Mouse (Mus musculus) lung, embryonic 16.5 days (tissue): Measurements from ENCODE around the gene Sppl2a. TPM values are rescaled to one million over a fixed set of nuclear protein-coding genes. Genes with fewer than 3 reads are reported as not detected.
"Not testable (repeated sequence)": the region's sequence is repeated elsewhere in the genome, so short reads cannot be mapped to it uniquely, and the experiment has no call there.

Experiments
- ATAC-seq: fragments of 200-750 bp; cut with Nextera tagmentation; 2 replicates; pipeline ENCODE4 v1.8.0; 2017; ENCODE audit warnings: low read depth, mild to moderate bottlenecking, moderate library complexity
- H3K27ac ChIP-seq: fragments of 300-500 bp; sonication (generic); 2 replicates; pipeline ENCODE4 v1.5.1; 2014; ENCODE audit warnings: mild to moderate bottlenecking, control low read depth, low read length
- H3K27me3 ChIP-seq: fragments of 300-500 bp; sonication (generic); 2 replicates; pipeline ENCODE4 v1.6.1; 2014; ENCODE audit warnings: low read depth, low read length, mixed read lengths; ENCODE audit not compliant: control insufficient read depth, insufficient read depth
- H3K36me3 ChIP-seq: fragments of 300-500 bp; sonication (generic); 2 replicates; pipeline ENCODE4 v1.6.1; 2014; ENCODE audit warnings: low read length; ENCODE audit not compliant: control insufficient read depth, insufficient read depth
- H3K4me1 ChIP-seq: fragments of 300-500 bp; sonication (generic); replicated peaks from 2 replicates; pipeline ENCODE4 v1.6.1; 2014; ENCODE audit warnings: low read length, mixed read lengths; ENCODE audit not compliant: control insufficient read depth, insufficient read depth
- H3K4me2 ChIP-seq: fragments of 300-500 bp; sonication (generic); 2 replicates; pipeline ENCODE4 v1.6.1; 2014; ENCODE audit warnings: low read depth, low read length, control low read depth
- H3K4me3 ChIP-seq: fragments of 300-500 bp; sonication (generic); 2 replicates; pipeline ENCODE4 v1.5.1; 2014; ENCODE audit warnings: mild to moderate bottlenecking, low read length, control low read depth
- H3K9ac ChIP-seq: fragments of 300-500 bp; sonication (generic); 2 replicates; pipeline ENCODE4 v1.6.1; 2014; ENCODE audit warnings: low read length, control low read depth
- H3K9me3 ChIP-seq: fragments of 300-500 bp; sonication (generic); 2 replicates; pipeline ENCODE4 v1.6.1; 2016; ENCODE audit warnings: low read length; ENCODE audit not compliant: control insufficient read depth
- WGBS: fragments of 180-500 bp; shearing (Covaris S2); extraction: QIAGEN DNeasy Blood & Tissue Kit; methylation state at CpG from one replicate; pipeline ENCODE4 v1.1.7; 2014; 5-methylcytosine and 5-hydroxymethylcytosine counted together
- polyA plus RNA-seq: library from polyadenylated mRNA; unstranded; fragments of >200 nt; fragmentation: Nextera tagmentation; extraction: Ambion mirVana; gene quantifications from 2 replicates; pipeline ENCODE4 v1.2.1, GENCODE M21; 2015

Sppl2a gene
- polyA plus RNA-seq, 1 experiment from 2014 or later: 42.5 TPM

DNA sequence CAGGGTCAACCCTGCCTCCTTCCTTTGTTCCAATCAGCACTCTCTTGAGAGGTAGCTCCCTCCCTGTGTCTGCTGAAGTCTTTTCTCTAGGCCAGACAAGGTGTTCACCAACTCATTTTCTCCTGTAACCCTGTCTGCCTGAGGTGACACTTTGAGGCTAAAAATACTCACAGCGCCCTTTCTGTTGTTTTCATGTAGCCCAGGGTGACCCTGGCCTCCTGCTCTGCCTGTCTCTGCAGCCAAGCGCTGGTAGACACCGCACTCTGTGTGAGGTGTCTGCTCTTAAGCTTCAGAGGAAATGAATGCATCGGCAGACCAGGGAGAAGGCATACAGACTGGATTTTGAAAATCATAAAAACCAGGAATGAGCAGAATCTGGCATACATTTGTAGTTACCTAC, 18.9 kb downstream of the Sppl2a start:
- no peaks in the 10 kb centered on the region for H3K4me1 ChIP-seq
- no peak overlapping the region for H3K4me2 ChIP-seq
- no peaks in the 10 kb centered on the region for H3K9me3 ChIP-seq
- no peak for ATAC-seq
- no peak overlapping the region for H3K4me3 ChIP-seq
- H3K27ac ChIP-seq: no peak overlapping the region
- 52% methylated on average over 4 of the region's 4 CpGs for WGBS
- H3K36me3 ChIP-seq: peaks cover 5% of the 10 kb centered on the region; the same call in 1 of the 2 replicates
- H3K9ac ChIP-seq: no peak overlapping the region
- H3K27me3 ChIP-seq: no peaks in the 10 kb centered on the region

DNA sequence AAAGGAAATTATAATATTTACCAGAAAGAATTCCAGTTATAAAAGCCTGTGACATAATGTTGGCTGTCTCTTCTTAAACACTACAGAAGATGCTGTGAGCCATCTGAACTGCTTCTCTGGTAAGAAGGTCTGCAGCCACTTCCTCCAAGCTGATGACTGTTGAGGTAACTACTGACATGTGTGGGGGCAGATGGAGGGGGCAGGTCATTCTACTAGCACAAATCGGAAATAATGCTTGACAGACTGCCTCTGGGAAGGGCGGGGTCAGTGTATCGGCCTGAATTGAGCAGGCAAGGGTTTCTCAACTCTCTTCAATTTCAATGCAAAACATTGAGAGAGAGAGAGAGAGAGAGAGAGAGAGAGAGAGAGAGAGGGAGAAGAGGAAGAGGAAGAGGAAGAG, 28.9 kb downstream of the Sppl2a start:
- Histone ChIP-seq H3K9me3 (no peaks in the 10 kb centered on the region), H3K4me2 (no peak overlapping the region), H3K36me3 (peaks cover 5% of the 10 kb centered on the region; the same call in 1 of the 2 replicates), H3K4me1 (no peaks in the 10 kb centered on the region), H3K27ac (no peak overlapping the region), H3K4me3 (no peak overlapping the region), H3K9ac (no peak overlapping the region), H3K27me3 (no peaks in the 10 kb centered on the region)
- 70% methylated on average over 3 of the region's 3 CpGs for WGBS
- ATAC-seq: no peak

DNA sequence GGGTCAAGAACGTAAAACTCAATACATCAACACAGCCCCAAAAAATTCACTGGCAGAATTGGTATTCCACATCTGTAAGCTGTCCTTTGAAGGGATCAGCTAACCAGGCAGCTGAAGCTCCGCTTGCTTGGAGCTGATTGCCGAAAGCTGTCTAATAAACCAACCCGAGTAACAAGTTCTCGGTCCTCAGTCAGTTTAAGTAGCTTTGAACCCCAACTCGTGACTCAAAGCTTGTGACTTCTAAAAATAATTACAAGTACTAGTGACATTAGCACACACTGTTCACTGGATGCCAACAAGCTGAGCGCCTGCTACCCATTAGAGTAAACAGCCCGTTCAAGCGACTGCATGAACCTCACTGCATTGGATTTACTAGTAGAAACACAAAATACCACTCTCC, 35.5 kb downstream of the Sppl2a start:
- Histone ChIP-seq H3K36me3 (peaks cover 7% of the 10 kb centered on the region; the same call in 1 of the 2 replicates), H3K9ac (no peak overlapping the region), H3K4me2 (no peak overlapping the region), H3K27ac (no peak overlapping the region), H3K27me3 (no peaks in the 10 kb centered on the region), H3K4me3 (no peak overlapping the region), H3K9me3 (no peaks in the 10 kb centered on the region), H3K4me1 (no peaks in the 10 kb centered on the region)
- ATAC-seq: no peak
- 87% methylated on average over 9 of the region's 9 CpGs for WGBS

DNA sequence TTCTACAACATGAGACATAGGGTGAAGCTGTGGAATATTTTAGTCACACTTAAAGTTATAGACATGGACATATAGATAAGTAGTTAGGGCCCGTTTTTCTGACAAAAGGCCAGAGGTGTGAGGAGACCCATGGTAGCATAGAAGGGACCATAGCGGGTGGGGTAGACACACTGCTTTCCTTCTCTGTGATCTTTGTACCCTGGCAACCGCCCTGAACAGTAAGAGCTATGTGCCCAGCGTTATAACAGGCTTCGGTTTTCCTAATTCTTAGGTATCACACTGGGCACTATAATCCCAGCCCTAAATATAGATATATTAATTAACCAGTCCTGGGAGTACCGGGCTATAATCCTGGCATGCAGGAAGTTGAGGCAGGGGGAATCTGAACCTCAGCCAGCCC, 36.1 kb downstream of the Sppl2a start:
- Histone ChIP-seq H3K9me3 (no peaks in the 10 kb centered on the region), H3K27me3 (no peaks in the 10 kb centered on the region), H3K4me3 (no peak overlapping the region), H3K9ac (no peak overlapping the region), H3K27ac (no peak overlapping the region), H3K4me2 (no peak overlapping the region), H3K4me1 (no peaks in the 10 kb centered on the region), H3K36me3 (peaks cover 5% of the 10 kb centered on the region; the same call in 1 of the 2 replicates)
- WGBS: 84% methylated on average over 6 of the region's 6 CpGs
- no peak for ATAC-seq

DNA sequence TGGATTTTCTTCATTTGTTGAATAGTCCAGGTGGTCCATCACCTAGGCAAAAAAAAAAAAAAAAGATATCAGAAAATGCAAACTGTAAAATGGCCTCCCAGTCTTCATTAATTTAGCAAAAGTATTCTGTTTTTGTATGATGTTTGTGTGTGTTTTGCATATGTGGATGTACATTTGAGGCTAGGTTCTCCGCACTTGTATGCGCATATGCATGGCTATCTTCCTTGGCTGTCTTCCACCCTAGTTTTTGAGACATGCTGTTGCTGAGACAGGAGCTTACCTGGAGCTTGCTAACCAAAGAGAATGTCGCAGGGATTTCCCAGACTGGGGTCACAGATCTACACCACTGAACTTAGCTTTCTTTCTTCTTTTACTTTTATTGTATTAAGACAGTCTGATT, 38.8 kb downstream of the Sppl2a start:
- ATAC-seq: no peak
- H3K27me3 ChIP-seq: no peaks in the 10 kb centered on the region
- 94% methylated on average over 3 of the region's 3 CpGs for WGBS
- no peak overlapping the region for H3K27ac ChIP-seq
- H3K36me3 ChIP-seq: 0 out of 2 replicates have a peak, but pooled peaks cover 2% of the 10 kb centered on the region
- H3K4me3 ChIP-seq: no peak overlapping the region
- no peak overlapping the region for H3K9ac ChIP-seq
- H3K4me2 ChIP-seq: no peak overlapping the region
- H3K4me1 ChIP-seq: no peaks in the 10 kb centered on the region
- H3K9me3 ChIP-seq: no peaks in the 10 kb centered on the region

DNA sequence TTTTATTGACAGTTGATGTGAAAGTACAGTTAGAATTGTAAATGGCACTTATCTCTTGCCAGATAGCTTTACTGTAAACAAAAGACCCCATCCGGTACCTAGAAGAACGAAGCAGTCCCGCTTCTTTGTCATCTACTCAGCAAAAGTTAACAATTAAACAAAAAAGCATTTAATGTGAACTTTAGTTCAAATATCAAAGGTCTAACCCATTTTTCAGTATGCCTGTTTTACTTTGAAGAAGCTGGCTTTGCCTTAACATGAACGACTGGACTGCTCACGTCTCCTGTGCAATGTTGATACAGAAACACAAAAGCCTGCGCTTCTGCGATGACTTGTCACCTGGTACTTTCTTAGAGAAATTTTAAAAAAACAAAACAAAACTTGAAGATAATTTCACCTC, 40.7 kb downstream of the Sppl2a start:
- Histone ChIP-seq H3K4me2 (no peak overlapping the region), H3K4me3 (no peak overlapping the region), H3K36me3 (0 out of 2 replicates have a peak, but pooled peaks cover 2% of the 10 kb centered on the region), H3K27me3 (no peaks in the 10 kb centered on the region), H3K9me3 (no peaks in the 10 kb centered on the region), H3K9ac (no peak overlapping the region), H3K27ac (no peak overlapping the region), H3K4me1 (no peaks in the 10 kb centered on the region)
- WGBS: 50% methylated on average over 7 of the region's 7 CpGs
- ATAC-seq: no peak

DNA sequence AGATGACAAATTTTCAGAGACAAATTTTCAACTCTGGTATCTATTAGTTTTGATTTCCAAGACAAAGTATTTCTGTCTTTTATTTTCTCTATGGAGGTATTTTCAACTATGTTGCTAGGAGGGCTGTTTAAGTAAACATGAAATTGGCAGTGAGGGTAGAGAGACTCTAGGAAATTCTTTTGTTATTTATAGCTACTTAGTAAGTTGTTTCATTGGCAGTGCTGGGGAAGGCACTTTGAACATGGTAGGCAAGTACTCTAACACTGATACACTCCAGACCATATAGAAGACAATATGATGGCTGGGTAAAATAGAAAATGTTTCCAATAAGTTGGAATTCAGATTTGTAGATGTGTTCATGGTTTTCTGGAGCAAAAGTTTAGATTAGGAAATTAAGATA, 41.3 kb downstream of the Sppl2a start:
- Histone ChIP-seq H3K9me3 (no peaks in the 10 kb centered on the region), H3K9ac (no peak overlapping the region), H3K4me2 (no peak overlapping the region), H3K4me3 (no peak overlapping the region), H3K27ac (no peak overlapping the region), H3K36me3 (0 out of 2 replicates have a peak, but pooled peaks cover 2% of the 10 kb centered on the region), H3K27me3 (no peaks in the 10 kb centered on the region), H3K4me1 (no peaks in the 10 kb centered on the region)
- no peak for ATAC-seq

DNA sequence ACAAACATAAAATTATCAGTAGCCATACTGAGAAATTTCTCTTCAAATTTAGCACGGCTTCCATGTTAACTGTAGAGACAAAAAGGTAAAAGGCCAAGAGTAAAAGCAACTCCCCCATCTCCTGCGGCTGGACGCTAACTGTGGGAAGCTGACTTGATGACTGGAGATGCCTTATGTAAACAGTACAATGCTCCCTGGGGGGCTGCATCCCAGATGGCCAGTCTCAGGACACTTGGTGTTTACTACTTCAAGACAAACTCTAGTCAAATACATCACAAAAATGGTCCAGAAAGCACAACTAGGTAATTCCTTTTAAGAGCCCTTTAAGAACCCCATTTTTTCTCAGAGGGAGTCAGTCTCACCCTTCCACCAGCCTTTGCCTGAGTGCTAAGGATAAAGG, 45.9 kb downstream of the Sppl2a start:
- 35% methylated on average over 3 of the region's 3 CpGs for WGBS
- no peak overlapping the region for H3K9ac ChIP-seq
- no peaks in the 10 kb centered on the region for H3K9me3 ChIP-seq
- no peak for ATAC-seq
- no peaks in the 10 kb centered on the region for H3K27me3 ChIP-seq
- H3K4me1 ChIP-seq: no peaks in the 10 kb centered on the region
- H3K27ac ChIP-seq: no peak overlapping the region
- no peaks in the 10 kb centered on the region for H3K36me3 ChIP-seq
- no peak overlapping the region for H3K4me3 ChIP-seq
- no peak overlapping the region for H3K4me2 ChIP-seq

DNA sequence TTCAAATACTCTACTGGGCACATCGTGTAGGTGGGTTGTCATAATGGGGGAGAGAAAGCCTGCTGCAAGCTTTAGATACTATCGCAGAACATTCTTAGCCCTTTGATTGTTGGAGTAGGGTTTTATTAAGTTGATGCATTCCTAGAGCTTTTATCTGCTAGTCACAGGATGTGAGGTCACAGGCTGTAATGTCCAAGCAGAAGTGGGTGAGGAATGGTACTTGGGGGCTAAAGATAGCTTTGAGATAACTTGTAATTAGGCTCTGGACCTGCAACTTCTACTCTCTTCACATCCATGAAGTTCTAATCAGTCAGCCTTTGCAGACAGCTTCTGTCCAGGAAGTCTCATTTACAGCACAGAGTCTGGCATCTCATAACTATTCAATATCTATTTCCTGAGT, 47.2 kb downstream of the Sppl2a start:
- no peaks in the 10 kb centered on the region for H3K27me3 ChIP-seq

DNA sequence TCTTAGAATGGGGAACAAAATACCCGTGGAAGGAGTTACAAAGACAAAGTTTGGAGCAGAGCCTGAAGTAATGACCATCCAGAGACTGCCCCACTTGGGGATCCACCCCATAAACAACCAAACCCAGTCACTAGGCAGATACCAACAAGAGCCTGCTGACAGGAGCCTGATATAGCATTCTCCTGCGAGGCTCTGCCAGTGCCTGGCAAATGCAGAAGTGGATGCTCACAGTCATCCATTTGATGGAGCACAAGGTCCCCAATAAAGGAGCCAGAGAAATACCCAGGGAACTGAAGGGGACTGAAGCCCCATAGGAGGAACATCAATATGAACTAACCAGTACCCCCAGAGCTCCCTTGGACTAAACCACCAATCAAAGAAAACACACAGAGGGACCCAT, 50.3 kb downstream of the Sppl2a start:
- WGBS: 63% methylated on average over 2 of the region's 2 CpGs
- not testable (repeated sequence) for ATAC-seq

More for the DNA sequence above, 47.2 kb downstream of the Sppl2a start:
- H3K4me3 ChIP-seq: no peak overlapping the region
- WGBS: 50% methylated on average over 2 of the region's 2 CpGs
- H3K9me3 ChIP-seq: no peaks in the 10 kb centered on the region
- no peaks in the 10 kb centered on the region for H3K36me3 ChIP-seq
- no peak overlapping the region for H3K9ac ChIP-seq
- ATAC-seq: no peak
- H3K4me1 ChIP-seq: no peaks in the 10 kb centered on the region
- H3K27ac ChIP-seq: no peak overlapping the region
- H3K4me2 ChIP-seq: no peak overlapping the region

More for the DNA sequence above, 50.3 kb downstream of the Sppl2a start:
- H3K27ac ChIP-seq, H3K4me2 ChIP-seq, H3K4me1 ChIP-seq, H3K36me3 ChIP-seq, H3K9me3 ChIP-seq, H3K27me3 ChIP-seq, H3K4me3 ChIP-seq, H3K9ac ChIP-seq: not testable (repeated sequence)
